Mouse (Mus musculus): ENCODE measurements at regions not wholly inside any gene's neighbourhood (a gene's known extent, or its start where the extent isn't known, plus 50 kb on each side); places are given as distances from the start of the nearest gene placed in this dataset.

DNA sequence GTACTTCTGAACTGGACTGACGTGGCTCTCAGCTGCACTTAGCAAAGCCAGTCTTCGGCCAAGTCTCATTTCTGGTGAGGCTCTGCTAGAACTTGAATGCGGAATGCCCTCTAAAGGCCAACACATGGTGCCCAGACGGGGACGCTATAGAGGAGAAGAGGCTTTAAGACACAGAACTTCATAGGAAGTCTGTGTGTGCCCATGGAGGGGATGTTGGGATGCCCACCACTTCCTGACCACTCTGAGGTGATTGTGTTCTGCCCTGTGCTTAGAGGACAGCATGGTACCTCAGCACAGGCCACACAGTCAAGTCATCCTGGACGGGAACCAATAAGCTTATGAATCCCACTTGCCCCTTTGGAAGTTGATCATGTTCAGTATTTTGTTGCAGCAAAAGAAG, 325.3 kb upstream of the Map3k7 start:
- no peak overlapping the region for H3K4me3 ChIP-seq (ENCODE audit: insufficient read depth, low read depth, low read length)
- H3K4me1 ChIP-seq (ENCODE audit: control insufficient read depth, insufficient read depth, insufficient read length, low read length), result no peaks in the 10 kb centered on the region
- no peak overlapping the region for H3K27ac ChIP-seq (replicated peaks; ENCODE audit: low read depth, low read length)

DNA sequence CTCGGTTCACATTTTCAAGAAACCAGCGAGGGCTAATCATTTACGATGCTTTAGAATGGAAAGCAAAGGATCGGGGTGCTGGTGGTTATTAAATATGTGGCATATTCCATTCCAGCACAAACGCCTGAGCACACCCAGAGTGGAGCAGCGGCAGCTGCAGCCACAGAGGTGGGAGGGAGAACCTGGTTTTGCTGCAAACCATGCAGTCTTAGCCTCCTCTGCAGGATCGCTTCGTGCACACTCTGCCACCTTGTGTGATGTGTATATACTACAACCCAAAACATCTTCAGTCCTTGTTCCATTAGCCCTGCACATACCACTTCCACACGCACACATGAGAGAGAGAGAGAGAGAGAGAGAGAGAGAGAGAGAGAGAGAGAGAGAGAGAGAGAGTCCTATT, 321.7 kb upstream of the Map3k7 start:
- no peaks in the 10 kb centered on the region for H3K4me1 ChIP-seq (ENCODE audit: control insufficient read depth, insufficient read depth, insufficient read length, low read length)
- no peak overlapping the region for H3K27ac ChIP-seq (replicated peaks; ENCODE audit: low read depth, low read length)
- H3K4me3 ChIP-seq (ENCODE audit: insufficient read depth, low read depth, low read length), result no peak overlapping the region

DNA sequence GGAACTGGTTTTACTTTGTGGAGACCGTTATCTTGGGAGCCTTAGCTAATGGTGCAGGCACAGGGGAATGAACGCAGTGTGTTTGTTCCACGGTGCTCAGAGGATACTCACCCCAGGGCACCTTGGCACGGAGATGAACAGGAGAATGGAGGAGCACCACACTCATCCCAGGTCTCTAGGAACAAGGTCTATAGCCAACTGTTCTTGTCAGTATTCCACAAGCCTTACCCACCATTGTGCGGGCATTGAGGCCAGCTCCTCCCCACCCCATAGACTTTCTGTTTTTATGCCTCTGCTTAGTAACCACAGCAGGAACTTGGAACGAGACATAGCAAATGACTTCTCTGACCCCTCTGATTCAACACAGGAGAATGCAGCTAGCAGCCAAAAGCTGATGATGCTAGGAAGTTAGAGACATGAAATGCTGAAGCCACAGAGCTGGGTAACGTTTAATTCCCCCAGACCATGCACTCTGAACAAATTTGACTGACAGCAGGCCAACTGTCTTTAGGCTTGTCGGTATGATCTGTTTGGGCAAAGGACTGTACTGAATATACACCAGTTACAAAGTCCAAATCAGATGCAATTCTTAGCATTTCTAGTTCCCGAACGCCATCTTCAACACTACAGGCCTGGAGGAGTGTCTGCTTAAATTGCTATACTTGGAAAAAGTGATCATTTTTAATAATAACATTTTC, 321.2 kb upstream of the Map3k7 start:
- H3K4me1 ChIP-seq (ENCODE audit: control insufficient read depth, insufficient read depth, insufficient read length, low read length), result no peaks in the 10 kb centered on the region
- H3K4me3 ChIP-seq (ENCODE audit: insufficient read depth, low read depth, low read length), result peak overlapping the region; percentile 20; the same call in 1 of the 2 replicates
- H3K27ac ChIP-seq (replicated peaks; ENCODE audit: low read depth, low read length), result peak overlapping the region; percentile 51; the same call in 1 of the 2 replicates

DNA sequence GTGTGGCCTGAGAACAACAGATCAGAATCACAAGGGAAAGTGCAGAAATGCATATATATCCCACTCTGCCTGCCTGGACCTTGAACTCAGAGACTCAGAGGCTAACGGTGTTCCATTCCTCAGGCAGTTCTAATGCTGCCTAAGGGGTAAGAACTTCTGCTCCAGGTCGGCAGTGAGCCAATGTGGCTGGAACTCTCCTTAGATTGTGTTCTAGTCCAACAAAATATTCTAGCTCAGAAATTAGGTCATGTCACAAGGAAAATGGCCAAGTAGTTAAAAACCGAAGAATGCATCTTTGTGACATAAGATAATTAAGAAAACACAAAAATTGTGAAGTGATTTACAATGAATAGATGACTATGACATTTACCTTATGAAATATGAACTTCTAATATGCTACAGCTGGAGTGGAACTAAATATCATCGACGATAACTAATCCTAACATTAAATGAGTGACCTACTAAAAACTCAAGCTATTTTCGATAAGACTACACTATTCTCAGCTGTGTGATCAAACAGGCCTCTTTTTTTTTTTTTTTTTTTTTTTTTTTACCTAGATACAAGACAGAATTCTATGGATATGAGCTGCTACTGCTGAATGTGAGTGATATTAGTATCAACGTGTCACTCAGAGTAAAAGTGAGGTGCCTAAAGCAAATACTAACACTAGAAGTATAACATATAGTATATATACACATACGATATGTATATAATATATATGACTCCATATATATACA, 315.1 kb upstream of the Map3k7 start:
- Histone ChIP-seq H3K4me3 (ENCODE audit: insufficient read depth, low read depth, low read length) (no peak overlapping the region), H3K27ac (replicated peaks; ENCODE audit: low read depth, low read length) (no peak overlapping the region), H3K4me1 (ENCODE audit: control insufficient read depth, insufficient read depth, insufficient read length, low read length) (no peaks in the 10 kb centered on the region)

DNA sequence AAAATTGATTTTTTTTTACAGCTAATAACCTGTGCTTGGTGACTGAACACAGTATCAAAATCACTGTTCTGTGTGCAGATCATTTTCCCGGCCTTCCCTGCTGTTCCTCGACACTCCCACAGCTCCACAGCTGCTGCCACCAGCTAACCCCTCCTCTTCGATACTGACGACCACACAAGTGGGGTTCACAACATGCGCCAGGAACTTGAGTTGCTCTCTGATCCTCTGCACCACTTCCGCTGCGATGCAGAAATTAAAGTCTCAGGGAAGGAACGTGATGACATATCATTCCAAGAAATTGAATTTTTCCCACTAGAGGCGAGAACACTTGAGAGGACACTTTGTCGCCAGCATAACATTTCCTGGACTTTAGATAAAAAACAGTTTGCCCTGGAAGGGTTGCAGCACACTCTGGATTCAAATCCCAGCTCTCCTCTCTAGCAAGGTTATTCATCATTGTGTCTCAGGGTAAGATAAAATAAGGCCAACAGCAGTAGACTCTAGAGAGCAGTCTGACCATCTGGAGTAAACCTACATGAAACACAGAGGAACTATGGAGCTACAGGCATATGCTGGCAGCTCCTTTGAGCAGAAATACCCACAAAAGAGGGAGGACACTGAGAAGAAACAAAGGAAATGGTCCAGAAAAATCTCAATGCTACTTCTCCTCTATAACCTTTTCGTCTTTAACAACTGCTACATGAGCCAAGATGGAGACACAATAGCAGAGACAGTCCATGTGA, 308.4 kb upstream of the Map3k7 start:
- no peak overlapping the region for H3K27ac ChIP-seq (replicated peaks; ENCODE audit: low read depth, low read length)
- no peaks in the 10 kb centered on the region for H3K4me1 ChIP-seq (ENCODE audit: control insufficient read depth, insufficient read depth, insufficient read length, low read length)
- H3K4me3 ChIP-seq (ENCODE audit: insufficient read depth, low read depth, low read length), result no peak overlapping the region

DNA sequence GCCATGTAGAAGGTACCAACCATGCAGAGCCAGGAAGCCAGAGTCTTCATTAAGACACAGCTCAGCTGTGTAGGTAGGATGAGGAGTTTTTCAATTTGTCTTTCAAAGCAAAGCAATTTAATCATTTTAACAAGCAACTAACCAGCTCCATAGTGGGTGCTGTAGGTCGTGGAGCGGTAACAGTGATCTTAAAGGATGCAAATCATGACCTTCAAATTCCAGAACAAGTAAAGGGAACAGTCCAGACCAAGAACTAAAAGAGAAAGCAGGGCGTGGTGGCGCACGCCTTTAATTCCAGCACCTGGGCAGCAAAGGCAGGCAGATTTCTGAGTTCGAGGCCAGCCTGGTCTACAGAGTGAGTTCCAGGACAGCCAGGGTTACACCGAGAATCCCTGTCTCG, 307.8 kb upstream of the Map3k7 start:
- H3K4me3 ChIP-seq (ENCODE audit: insufficient read depth, low read depth, low read length), result no peak overlapping the region
- no peak overlapping the region for H3K27ac ChIP-seq (replicated peaks; ENCODE audit: low read depth, low read length)
- H3K4me1 ChIP-seq (ENCODE audit: control insufficient read depth, insufficient read depth, insufficient read length, low read length), result no peaks in the 10 kb centered on the region

DNA sequence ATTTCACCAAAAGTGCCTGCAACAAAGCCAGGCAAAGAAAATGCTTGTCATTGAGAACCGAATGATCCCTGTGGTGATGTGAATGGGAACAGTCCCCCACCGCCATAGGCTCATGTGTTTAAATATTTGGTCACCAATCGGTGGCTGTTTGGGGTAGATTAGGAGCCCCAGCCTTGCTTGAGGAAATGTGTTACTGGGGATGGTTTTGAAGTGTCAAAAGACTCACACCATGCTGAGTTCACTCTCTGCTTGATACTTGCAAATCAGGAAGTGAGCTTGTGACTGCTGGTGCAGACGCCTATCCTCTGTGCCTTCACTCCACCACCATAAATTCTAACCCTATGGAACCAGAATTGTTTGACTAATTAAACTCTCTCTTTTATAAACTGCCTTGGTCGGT, 305.1 kb upstream of the Map3k7 start:
- no peaks in the 10 kb centered on the region for H3K4me1 ChIP-seq (ENCODE audit: control insufficient read depth, insufficient read depth, insufficient read length, low read length)
- no peak overlapping the region for H3K4me3 ChIP-seq (ENCODE audit: insufficient read depth, low read depth, low read length)
- H3K27ac ChIP-seq (replicated peaks; ENCODE audit: low read depth, low read length), result no peak overlapping the region

DNA sequence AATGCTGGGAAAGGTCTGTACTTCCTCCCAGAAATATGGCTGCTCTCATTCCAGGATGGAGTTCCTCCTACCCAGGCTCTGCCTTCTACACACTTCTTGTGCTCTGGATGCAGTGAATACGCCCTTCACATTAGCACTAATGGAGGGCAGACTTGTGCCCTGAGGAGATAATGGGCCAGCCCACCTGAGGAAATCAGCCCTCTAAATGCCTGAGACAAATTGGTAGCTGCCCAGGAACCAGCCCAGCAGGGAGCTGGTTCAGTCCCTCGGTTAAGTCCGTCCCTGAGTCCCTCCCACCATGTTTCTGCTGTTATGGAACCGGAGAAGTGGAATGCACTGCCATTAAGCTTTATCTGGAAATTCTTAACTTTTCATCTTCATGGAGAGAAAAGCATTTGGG, 303.0 kb upstream of the Map3k7 start:
- Histone ChIP-seq H3K4me1 (ENCODE audit: control insufficient read depth, insufficient read depth, insufficient read length, low read length) (no peaks in the 10 kb centered on the region), H3K27ac (replicated peaks; ENCODE audit: low read depth, low read length) (no peak overlapping the region), H3K4me3 (ENCODE audit: insufficient read depth, low read depth, low read length) (no peak overlapping the region)

DNA sequence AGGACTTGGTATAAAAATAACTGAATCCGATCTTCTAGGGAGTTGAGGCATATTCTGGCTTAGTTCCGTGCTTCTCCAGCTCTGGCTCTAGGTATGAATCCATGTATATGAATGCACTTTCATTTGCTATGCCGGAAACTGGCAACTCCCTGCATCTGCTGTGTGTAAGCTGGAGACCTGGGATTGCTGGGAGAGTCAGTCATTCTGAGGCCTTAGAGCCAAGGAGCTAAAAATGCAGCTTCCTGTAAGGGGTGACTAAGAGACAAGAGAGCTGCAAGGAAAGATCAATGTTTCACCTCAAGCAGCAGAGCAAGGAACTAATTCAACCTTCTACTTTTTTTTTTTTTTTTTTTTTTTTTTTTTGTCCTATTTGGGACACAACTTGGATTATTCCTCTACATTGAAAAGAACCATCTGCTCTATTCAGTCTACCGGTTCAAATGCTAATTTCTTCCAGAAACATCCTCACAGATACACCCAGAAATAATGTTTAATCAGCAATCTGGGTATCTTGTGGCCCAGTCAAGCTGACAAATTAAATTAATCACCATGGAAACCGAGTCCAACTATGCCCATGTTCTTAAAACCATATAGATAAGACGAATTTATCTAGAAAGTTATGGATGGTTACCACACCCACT, 292.2 kb upstream of the Map3k7 start:
- Histone ChIP-seq H3K4me1 (ENCODE audit: control insufficient read depth, insufficient read depth, insufficient read length, low read length) (no peaks in the 10 kb centered on the region), H3K4me3 (ENCODE audit: insufficient read depth, low read depth, low read length) (no peak overlapping the region)

DNA sequence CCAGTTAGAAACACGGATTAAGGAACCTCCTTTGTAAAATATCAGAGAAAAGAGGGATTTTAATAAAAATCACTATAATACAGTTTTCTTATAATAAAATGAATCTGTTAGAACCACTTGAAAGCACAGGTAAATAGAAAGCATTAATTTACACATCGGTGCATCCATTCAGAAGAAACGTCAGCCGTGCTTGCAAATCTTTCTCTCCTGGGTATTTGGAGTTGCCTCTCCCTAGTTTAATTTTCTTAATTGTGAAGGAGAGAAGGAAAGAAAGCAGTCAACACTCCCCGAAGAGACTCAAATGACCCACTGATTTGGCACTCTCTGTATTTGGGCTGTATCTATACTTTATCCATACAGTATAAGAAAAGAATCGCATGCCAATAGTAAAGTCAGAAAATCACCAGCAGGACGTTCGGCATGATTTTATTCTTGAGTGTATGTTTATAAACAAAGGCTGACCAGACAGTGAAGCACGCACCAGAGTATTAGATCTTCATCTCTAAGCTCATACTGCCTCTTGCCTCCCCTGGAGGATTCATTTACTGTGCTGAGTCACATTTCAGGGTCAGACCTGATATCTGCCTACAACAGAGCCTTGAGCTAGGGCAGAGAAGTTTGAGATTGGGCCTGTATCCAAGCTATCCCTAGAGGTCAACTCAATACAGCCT, 291.6 kb upstream of the Map3k7 start:
- Histone ChIP-seq H3K4me3 (ENCODE audit: insufficient read depth, low read depth, low read length) (no peak overlapping the region), H3K27ac (replicated peaks; ENCODE audit: low read depth, low read length) (no peak overlapping the region), H3K4me1 (ENCODE audit: control insufficient read depth, insufficient read depth, insufficient read length, low read length) (no peaks in the 10 kb centered on the region)

More for the DNA sequence above, 292.2 kb upstream of the Map3k7 start:
- no peak overlapping the region for H3K27ac ChIP-seq (replicated peaks; ENCODE audit: low read depth, low read length)

DNA sequence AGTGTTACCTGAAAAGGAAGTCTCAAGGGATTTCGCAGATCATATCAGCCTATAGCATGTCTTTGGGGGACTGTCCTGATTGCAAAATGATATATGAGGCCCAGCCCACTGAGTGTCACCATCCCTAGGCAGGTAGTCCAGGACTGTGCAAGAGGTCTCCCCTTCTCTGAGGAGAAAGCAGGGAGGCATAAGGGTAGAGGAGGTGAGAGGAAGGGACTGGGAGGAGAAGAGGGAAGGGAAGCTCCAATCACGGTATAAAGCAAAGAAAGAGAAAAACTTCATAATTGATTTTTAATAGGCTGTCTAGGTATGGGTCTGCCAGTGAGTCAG, 291.1 kb upstream of the Map3k7 start:
- no peaks in the 10 kb centered on the region for H3K4me1 ChIP-seq (ENCODE audit: control insufficient read depth, insufficient read depth, insufficient read length, low read length)
- no peak overlapping the region for H3K4me3 ChIP-seq (ENCODE audit: insufficient read depth, low read depth, low read length)
- H3K27ac ChIP-seq (replicated peaks; ENCODE audit: low read depth, low read length), result no peak overlapping the region

DNA sequence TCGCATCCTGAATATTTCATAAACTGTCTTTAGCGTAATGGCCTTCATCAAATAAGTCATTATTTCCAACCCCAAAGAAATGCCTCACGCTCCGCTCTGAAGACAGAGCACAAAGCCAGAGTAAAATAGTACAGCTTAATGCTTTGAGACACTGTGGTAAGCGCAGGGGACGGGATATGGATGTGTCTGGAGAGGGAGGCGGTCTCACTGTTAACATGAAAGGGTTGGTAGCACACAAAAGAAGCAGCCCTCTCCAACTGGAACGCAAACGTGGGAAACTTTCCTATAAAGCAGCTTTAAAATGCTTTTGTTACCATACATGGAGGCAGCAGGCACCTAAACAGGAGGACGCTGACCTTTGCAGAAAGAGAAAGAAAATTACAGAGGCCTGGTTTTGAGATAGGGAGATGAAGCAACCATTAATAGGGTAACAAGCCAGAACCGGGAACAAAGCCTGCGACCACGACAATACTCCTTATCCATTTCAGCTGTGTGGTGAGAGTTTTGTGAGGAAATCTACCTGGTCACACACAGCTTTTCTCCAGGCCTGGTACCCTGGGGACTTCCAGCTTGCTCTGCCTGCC, 284.8 kb upstream of the Map3k7 start:
- Histone ChIP-seq H3K4me3 (ENCODE audit: insufficient read depth, low read depth, low read length) (no peak overlapping the region), H3K4me1 (ENCODE audit: control insufficient read depth, insufficient read depth, insufficient read length, low read length) (no peaks in the 10 kb centered on the region), H3K27ac (replicated peaks; ENCODE audit: low read depth, low read length) (no peak overlapping the region)

DNA sequence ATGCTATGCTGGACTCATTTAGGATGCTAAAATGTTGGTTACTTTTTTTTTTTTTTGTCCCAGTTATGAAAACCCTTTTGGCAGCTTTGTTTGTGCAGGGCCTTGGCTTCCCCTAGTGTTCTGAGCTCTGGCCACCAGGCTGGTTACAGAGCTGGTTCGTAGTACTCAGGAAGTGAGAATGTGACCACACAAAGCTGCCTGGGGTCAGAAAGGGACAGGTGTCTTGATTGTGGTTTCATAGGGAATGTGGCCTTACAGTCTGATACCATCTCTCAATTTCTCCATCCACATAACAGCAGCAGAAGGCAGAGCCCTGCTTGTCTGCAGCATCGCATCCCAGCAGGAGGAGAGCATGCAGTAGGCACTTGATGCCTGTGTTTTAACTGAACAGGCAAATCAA, 282.9 kb upstream of the Map3k7 start:
- H3K4me1 ChIP-seq (ENCODE audit: control insufficient read depth, insufficient read depth, insufficient read length, low read length), result no peaks in the 10 kb centered on the region
- no peak overlapping the region for H3K4me3 ChIP-seq (ENCODE audit: insufficient read depth, low read depth, low read length)
- no peak overlapping the region for H3K27ac ChIP-seq (replicated peaks; ENCODE audit: low read depth, low read length)

DNA sequence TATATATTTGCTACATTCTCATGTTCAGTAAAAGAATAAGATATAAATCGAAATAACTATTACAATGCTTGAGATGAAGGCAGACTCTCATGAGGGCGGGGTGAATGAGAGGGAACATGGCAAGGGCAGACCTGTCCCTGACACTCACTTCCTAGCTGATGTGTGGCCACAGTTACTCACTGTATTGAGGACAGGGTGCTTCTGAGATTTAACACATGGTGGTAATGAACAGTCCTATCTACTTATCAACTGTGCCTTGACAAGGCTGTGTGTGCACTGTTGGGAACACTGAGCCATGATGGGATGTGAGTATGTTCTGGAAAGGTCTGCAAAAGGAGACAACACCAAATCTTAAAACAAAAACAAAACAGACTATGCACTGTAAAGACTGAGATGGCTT, 274.8 kb upstream of the Map3k7 start:
- H3K4me1 ChIP-seq (ENCODE audit: control insufficient read depth, insufficient read depth, insufficient read length, low read length), result no peaks in the 10 kb centered on the region
- no peak overlapping the region for H3K27ac ChIP-seq (replicated peaks; ENCODE audit: low read depth, low read length)
- no peak overlapping the region for H3K4me3 ChIP-seq (ENCODE audit: insufficient read depth, low read depth, low read length)
